Mouse (Mus musculus): ENCODE measurements at regions not wholly inside any gene's neighbourhood (a gene's known extent, or its start where the extent isn't known, plus 50 kb on each side); places are given as distances from the start of the nearest gene placed in this dataset.

- ATAC-seq (ENCODE audit: low FRiP score, low TSS enrichment) = no peak
- no peaks in the 10 kb centered on the region for H3K4me1 ChIP-seq (ENCODE audit: insufficient read depth, low read length)
- 26% methylated on average over 2 of the region's 2 CpGs for WGBS
Observed at GRCm38 (mm10) chr3:134588630-134589029, 240.2 kb upstream of the Tacr3 start.

GRCm38 (mm10) chr3:134602919-134603318, 225.9 kb upstream of the Tacr3 start:
- H3K27me3 ChIP-seq (ENCODE audit: insufficient read depth, low read length) = no peaks in the 10 kb centered on the region
- ATAC-seq (ENCODE audit: low FRiP score, low TSS enrichment) = no peak
- WGBS = 61% methylated on average over 4 of the region's 4 CpGs

More at GRCm38 (mm10) chr3:134588630-134589029, 240.2 kb upstream of the Tacr3 start:
- H3K36me3 ChIP-seq (ENCODE audit: insufficient read depth, low read length) = no peaks in the 10 kb centered on the region
- H3K27ac ChIP-seq (ENCODE audit: low read length) = no peak overlapping the region
- no peaks in the 10 kb centered on the region for H3K27me3 ChIP-seq (ENCODE audit: insufficient read depth, low read length)
- H3K9ac ChIP-seq (replicated peaks; ENCODE audit: low read length) = no peak overlapping the region
- no peak overlapping the region for H3K4me3 ChIP-seq (ENCODE audit: low read length)
- H3K9me3 ChIP-seq (ENCODE audit: low read length) = no peaks in the 10 kb centered on the region
- no peak overlapping the region for H3K4me2 ChIP-seq (replicated peaks; ENCODE audit: low read depth, low read length)

GRCm38 (mm10) chr3:134605356-134605771, 223.4 kb upstream of the Tacr3 start:
- H3K9me3 ChIP-seq (ENCODE audit: low read length) = no peaks in the 10 kb centered on the region
- no peak overlapping the region for H3K4me2 ChIP-seq (replicated peaks; ENCODE audit: low read depth, low read length)
- no peaks in the 10 kb centered on the region for H3K27me3 ChIP-seq (ENCODE audit: insufficient read depth, low read length)
- H3K36me3 ChIP-seq (ENCODE audit: insufficient read depth, low read length) = no peaks in the 10 kb centered on the region
- H3K4me3 ChIP-seq (ENCODE audit: low read length) = no peak overlapping the region
- ATAC-seq (ENCODE audit: low FRiP score, low TSS enrichment) = peak; percentile 79; the same call in 1 of the 2 replicates
- H3K27ac ChIP-seq (ENCODE audit: low read length) = no peak overlapping the region
- no peak overlapping the region for H3K9ac ChIP-seq (replicated peaks; ENCODE audit: low read length)
- peaks cover 8% of the 10 kb centered on the region; the same call in 1 of the 2 replicates for H3K4me1 ChIP-seq (ENCODE audit: insufficient read depth, low read length)
- 16% methylated on average over 6 of the region's 6 CpGs for WGBS

More at GRCm38 (mm10) chr3:134602919-134603318, 225.9 kb upstream of the Tacr3 start:
- no peaks in the 10 kb centered on the region for H3K9me3 ChIP-seq (ENCODE audit: low read length)
- H3K4me2 ChIP-seq (replicated peaks; ENCODE audit: low read depth, low read length) = no peak overlapping the region
- H3K4me3 ChIP-seq (ENCODE audit: low read length) = no peak overlapping the region
- H3K4me1 ChIP-seq (ENCODE audit: insufficient read depth, low read length) = peaks cover 8% of the 10 kb centered on the region; the same call in 1 of the 2 replicates
- H3K9ac ChIP-seq (replicated peaks; ENCODE audit: low read length) = no peak overlapping the region
- H3K36me3 ChIP-seq (ENCODE audit: insufficient read depth, low read length) = no peaks in the 10 kb centered on the region
- H3K27ac ChIP-seq (ENCODE audit: low read length) = no peak overlapping the region

GRCm38 (mm10) chr3:134610244-134610643, 218.6 kb upstream of the Tacr3 start:
- Histone ChIP-seq H3K4me3 (ENCODE audit: low read length) (no peak overlapping the region), H3K27ac (ENCODE audit: low read length) (no peak overlapping the region), H3K9me3 (ENCODE audit: low read length) (no peaks in the 10 kb centered on the region), H3K4me2 (replicated peaks; ENCODE audit: low read depth, low read length) (no peak overlapping the region), H3K9ac (replicated peaks; ENCODE audit: low read length) (no peak overlapping the region), H3K4me1 (ENCODE audit: insufficient read depth, low read length) (peaks cover 4% of the 10 kb centered on the region; the same call in 1 of the 2 replicates), H3K27me3 (ENCODE audit: insufficient read depth, low read length) (no peaks in the 10 kb centered on the region), H3K36me3 (ENCODE audit: insufficient read depth, low read length) (no peaks in the 10 kb centered on the region)
- WGBS = 70% methylated on average over 4 of the region's 4 CpGs
- no peak for ATAC-seq (ENCODE audit: low FRiP score, low TSS enrichment)

- WGBS = 84% methylated on average over 5 of the region's 5 CpGs
- Histone ChIP-seq H3K36me3 (ENCODE audit: insufficient read depth, low read length) (no peaks in the 10 kb centered on the region), H3K4me1 (ENCODE audit: insufficient read depth, low read length) (no peaks in the 10 kb centered on the region), H3K4me2 (replicated peaks; ENCODE audit: low read depth, low read length) (no peak overlapping the region), H3K27ac (ENCODE audit: low read length) (no peak overlapping the region), H3K9me3 (ENCODE audit: low read length) (no peaks in the 10 kb centered on the region), H3K9ac (replicated peaks; ENCODE audit: low read length) (no peak overlapping the region), H3K27me3 (ENCODE audit: insufficient read depth, low read length) (no peaks in the 10 kb centered on the region), H3K4me3 (ENCODE audit: low read length) (no peak overlapping the region)
- no peak for ATAC-seq (ENCODE audit: low FRiP score, low TSS enrichment)
Observed at GRCm38 (mm10) chr3:134611516-134612297, 217.1 kb upstream of the Tacr3 start.

- no peaks in the 10 kb centered on the region for H3K36me3 ChIP-seq (ENCODE audit: insufficient read depth, low read length)
- H3K9ac ChIP-seq (replicated peaks; ENCODE audit: low read length) = no peak overlapping the region
- no peaks in the 10 kb centered on the region for H3K4me1 ChIP-seq (ENCODE audit: insufficient read depth, low read length)
- WGBS = 91% methylated on average over 3 of the region's 3 CpGs
- H3K4me3 ChIP-seq (ENCODE audit: low read length) = no peak overlapping the region
- H3K9me3 ChIP-seq (ENCODE audit: low read length) = no peaks in the 10 kb centered on the region
- no peak for ATAC-seq (ENCODE audit: low FRiP score, low TSS enrichment)
- H3K27ac ChIP-seq (ENCODE audit: low read length) = no peak overlapping the region
- H3K4me2 ChIP-seq (replicated peaks; ENCODE audit: low read depth, low read length) = no peak overlapping the region
- no peaks in the 10 kb centered on the region for H3K27me3 ChIP-seq (ENCODE audit: insufficient read depth, low read length)
Observed at GRCm38 (mm10) chr3:134612298-134612616, 216.6 kb upstream of the Tacr3 start.

GRCm38 (mm10) chr3:134629166-134630134, 199.4 kb upstream of the Tacr3 start:
- 16% methylated on average over 16 of the region's 16 CpGs for WGBS
- Histone ChIP-seq H3K9ac (replicated peaks; ENCODE audit: low read length) (no peak overlapping the region), H3K4me2 (replicated peaks; ENCODE audit: low read depth, low read length) (peak overlapping the region; percentile 48), H3K27me3 (ENCODE audit: insufficient read depth, low read length) (no peaks in the 10 kb centered on the region), H3K27ac (ENCODE audit: low read length) (no peak overlapping the region), H3K36me3 (ENCODE audit: insufficient read depth, low read length) (no peaks in the 10 kb centered on the region), H3K4me3 (ENCODE audit: low read length) (peak overlapping the region; percentile 33), H3K9me3 (ENCODE audit: low read length) (no peaks in the 10 kb centered on the region), H3K4me1 (ENCODE audit: insufficient read depth, low read length) (peaks cover 4% of the 10 kb centered on the region; the same call in 1 of the 2 replicates)
- ATAC-seq (ENCODE audit: low FRiP score, low TSS enrichment) = peak; percentile 73; the same call in 1 of the 2 replicates

GRCm38 (mm10) chr3:134630135-134630516, 198.7 kb upstream of the Tacr3 start:
- peaks cover 4% of the 10 kb centered on the region; the same call in 1 of the 2 replicates for H3K4me1 ChIP-seq (ENCODE audit: insufficient read depth, low read length)
- H3K27me3 ChIP-seq (ENCODE audit: insufficient read depth, low read length) = no peaks in the 10 kb centered on the region
- no peak for ATAC-seq (ENCODE audit: low FRiP score, low TSS enrichment)
- H3K9me3 ChIP-seq (ENCODE audit: low read length) = no peaks in the 10 kb centered on the region
- no peaks in the 10 kb centered on the region for H3K36me3 ChIP-seq (ENCODE audit: insufficient read depth, low read length)
- H3K27ac ChIP-seq (ENCODE audit: low read length) = no peak overlapping the region
- H3K4me3 ChIP-seq (ENCODE audit: low read length) = peak overlapping the region; percentile 33
- H3K9ac ChIP-seq (replicated peaks; ENCODE audit: low read length) = 0 out of 2 replicates have a peak overlapping the region, but pooled peaks have one; percentile 46
- H3K4me2 ChIP-seq (replicated peaks; ENCODE audit: low read depth, low read length) = peak overlapping the region; percentile 48
- 31% methylated on average over 9 of the region's 9 CpGs for WGBS

- WGBS = 35% methylated on average over 3 of the region's 3 CpGs
- H3K4me2 ChIP-seq (replicated peaks; ENCODE audit: low read depth, low read length) = no peak overlapping the region
- no peaks in the 10 kb centered on the region for H3K36me3 ChIP-seq (ENCODE audit: insufficient read depth, low read length)
- H3K9ac ChIP-seq (replicated peaks; ENCODE audit: low read length) = no peak overlapping the region
- no peaks in the 10 kb centered on the region for H3K4me1 ChIP-seq (ENCODE audit: insufficient read depth, low read length)
- no peak for ATAC-seq (ENCODE audit: low FRiP score, low TSS enrichment)
- no peaks in the 10 kb centered on the region for H3K9me3 ChIP-seq (ENCODE audit: low read length)
- no peak overlapping the region for H3K4me3 ChIP-seq (ENCODE audit: low read length)
- H3K27ac ChIP-seq (ENCODE audit: low read length) = no peak overlapping the region
- no peaks in the 10 kb centered on the region for H3K27me3 ChIP-seq (ENCODE audit: insufficient read depth, low read length)
Observed at GRCm38 (mm10) chr3:134648727-134649445, 179.9 kb upstream of the Tacr3 start.
